Mouse (Mus musculus) gonadal fat pad, adult 2 months (tissue): ENCODE data around the gene Gm28035. TPM values are rescaled to one million over a fixed set of nuclear protein-coding genes. Genes with fewer than 3 reads are reported as not detected.

ENCODE experiments used
- DNase-seq: peaks from one replicate; pipeline ENCODE4 v3.0.0-alpha.2; 2012; ENCODE audit warnings: low read depth
- polyA plus RNA-seq: library from polyadenylated mRNA; depleted of rRNA; stranded (reverse); fragments of >200 nt; gene quantifications from 2 replicates; pipeline ENCODE4 v1.2.3, GENCODE M21; 2012

Gene Gm28035
- polyA plus RNA-seq, 1 experiment: 9.6 TPM

DNA sequence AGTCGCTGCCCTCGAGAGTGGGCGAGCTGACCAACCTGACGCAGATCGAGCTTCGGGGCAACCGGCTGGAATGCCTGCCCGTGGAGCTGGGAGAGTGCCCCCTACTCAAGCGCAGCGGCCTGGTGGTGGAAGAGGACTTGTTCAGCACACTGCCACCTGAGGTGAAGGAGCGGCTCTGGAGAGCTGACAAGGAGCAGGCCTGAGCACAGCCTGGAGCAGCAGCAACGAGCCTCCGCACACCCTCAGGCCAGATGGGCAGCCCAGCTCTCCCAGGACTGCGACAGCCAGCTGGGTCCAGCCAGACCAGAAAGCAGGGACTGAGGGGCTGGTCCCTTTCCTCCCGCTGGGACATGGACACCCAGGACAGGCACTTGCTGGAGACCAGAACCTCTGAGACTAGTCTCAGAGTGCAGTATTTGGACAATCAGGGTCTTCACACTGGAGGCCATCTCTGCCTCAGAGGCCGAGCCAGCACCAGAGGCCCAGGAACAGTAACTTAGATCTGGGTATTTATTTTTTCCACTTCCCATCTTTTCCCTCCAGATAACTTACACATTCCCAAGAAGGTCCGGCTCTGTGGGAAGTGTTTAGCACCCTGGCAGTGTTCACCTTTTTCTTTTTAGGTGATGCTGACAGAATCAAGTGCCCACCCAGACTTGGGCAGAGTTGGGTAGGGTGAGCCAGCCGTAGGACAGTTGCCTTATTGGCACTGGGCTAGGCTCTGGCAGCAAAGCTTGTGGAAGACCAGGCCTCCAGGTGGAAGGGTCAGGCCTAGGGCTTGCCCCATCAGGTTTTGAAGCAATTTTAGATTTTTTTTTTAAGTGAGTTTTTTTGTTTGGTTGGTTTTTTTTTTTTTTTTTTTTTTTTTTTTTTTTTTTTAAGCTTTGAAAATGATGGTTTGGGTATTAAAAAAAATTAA is 21.8 kb downstream of the Gm28035 start:
- no peak for DNase-seq

DNA sequence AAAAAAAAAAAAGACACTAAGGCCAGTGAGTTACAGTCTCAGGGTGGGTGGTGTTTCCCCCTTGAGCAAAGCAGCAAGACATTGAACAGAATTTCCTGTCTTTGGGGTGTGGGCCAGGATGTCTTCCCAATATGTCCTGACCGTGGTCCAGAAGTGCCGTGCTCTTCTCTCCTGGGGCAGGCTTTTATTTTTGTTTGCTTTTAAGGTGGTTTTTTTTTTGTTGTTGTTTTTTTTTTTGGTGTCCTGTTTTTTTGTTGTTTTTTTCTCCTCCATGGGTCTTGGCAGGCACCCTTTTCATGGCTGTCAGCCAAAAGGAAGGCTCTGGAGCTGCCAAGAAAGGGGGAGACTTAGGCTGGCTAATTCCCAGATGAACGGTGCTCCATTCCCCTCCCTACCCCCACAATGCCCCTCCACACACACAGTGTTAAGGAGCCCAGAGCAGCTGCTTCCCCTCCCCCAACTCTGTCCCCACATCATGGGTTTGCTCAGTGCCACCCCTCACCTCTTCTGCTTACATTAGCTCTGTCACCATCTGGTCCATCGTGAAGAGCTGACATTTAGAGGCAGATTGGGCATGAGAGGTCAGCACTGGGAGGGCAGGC is 22.6 kb downstream of the Gm28035 start:
- DNase-seq: no peak

DNA sequence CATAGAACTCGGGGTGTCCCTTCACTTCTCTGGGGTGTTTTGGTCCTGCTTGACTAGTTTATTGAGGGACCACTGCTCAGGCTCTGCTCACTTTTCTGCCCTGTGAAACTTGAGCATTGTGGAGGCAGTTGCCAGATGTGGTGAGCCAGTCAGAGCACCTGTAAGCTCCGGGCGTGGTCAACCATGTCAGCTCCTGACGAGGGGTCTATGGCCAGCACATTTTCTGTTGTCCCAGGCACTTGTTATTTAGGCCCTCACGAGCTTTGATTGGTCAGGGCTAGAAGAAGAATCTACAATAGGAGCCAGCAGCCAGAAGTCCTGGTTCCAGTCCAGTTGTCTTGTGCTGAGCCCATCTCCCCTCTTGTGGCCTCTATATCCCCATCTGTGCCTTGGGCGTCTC is 23.4 kb downstream of the Gm28035 start:
- DNase-seq: no peak

DNA sequence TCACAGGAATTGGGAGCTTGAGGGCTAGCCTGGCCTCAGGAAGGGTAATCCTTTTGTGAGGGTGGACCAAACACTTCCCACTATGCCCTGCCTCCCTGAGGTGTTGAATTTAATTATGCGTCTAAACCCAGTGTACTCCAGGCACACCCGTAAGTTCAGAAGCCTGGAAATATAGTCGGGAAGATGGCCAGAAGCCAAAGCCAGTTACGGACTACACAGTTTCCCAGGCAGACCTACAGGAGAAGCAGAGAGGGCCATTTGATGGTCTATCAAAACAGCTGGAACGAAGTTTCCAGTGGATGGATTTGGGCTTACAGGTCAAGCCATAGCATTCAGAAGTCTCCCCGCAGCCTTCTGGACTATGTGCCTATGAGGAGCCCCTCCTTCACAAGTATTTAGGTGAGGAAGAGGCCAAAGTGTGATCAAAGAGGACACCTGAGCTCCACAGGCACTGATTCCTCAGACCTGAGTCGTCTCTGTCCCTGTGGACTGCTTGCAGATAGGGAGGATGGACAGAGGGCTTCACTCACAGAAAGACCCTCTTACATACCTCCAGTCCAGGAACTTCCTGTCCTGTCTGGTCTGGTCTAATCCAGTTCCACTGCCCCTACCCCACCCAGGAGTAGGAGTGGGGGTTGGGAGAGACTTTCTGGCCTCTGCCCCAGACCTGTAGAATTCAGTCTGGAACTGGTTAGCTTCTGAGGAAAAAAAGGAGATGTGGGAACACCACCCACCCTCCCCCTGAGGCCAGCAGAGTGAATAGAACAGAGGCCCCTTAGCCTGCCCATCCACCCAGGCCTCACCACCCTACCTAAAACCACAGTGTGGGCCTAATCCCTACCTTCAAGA is 24.5 kb downstream of the Gm28035 start:
- no peak for DNase-seq

DNA sequence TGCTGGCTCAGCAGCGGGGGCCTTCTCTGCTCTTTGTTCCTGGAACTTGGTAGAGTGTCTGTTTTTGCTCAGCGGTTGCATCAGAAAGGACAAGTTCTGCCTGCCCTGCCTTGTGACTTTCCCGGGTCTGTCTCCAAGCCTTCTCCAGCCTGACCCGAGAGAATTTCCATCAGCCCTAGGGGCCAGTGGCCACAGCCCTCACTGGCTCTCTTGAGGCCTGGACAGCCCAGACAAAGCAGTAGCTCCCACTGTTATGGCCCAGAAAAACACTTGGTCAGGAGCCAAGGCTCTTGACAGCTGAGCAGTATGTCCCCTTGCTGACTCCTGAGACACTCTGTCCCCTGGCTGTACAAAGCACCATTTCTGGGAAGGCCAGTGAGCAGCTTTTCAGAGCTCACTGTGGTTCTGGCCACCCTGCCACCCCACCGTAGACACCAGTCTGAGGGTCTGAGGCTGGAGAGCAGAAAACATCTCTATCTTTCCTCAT is 25.4 kb downstream of the Gm28035 start, which contains the start of gene Phyhd1:
Gene Phyhd1 (plus strand): TSS at position 437 of the 487 bp plus-strand sequence.
- DNase-seq: no peak

DNA sequence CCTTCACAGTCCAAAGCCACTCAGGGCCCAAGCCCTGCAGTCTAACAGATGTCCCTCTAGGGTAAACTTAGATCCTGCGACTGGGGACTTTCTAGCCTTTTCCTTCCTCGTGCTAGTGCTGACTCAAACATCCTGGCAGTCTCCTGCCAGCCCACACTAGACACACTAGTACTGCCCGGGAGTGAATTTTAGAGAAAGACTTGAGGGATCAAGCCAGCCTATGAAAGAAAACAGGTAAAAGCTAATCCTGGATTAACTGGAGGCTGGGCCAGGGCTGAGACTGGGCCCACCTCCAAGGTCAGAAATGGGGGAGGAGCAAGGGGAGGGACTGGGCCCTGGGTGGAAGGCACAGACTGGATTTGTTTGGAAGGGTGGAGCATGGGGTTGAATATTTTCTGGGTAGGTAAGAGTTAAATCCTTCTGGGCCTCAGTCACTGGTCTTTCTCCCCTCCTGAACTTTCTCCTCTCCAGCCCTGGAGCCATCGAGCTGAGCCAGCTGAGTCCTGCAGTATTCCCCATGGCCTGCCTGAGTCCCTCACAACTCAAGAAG is 26.1 kb downstream of the Gm28035 start:
- DNase-seq: no peak

DNA sequence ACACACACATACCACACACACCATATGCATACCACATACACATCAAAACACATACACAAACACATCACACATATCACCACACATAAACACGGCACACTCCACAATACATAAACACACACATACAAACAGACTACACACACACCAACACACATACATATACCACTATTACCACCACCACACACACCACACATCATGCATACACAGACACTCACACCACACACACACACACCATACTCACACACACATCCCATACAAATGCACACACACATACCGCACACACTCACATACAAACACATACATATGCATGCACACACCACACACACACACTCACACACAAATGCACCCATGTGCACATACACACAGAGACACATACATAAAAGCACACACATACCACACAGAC is 27.1 kb downstream of the Gm28035 start:
- no peak for DNase-seq

DNA sequence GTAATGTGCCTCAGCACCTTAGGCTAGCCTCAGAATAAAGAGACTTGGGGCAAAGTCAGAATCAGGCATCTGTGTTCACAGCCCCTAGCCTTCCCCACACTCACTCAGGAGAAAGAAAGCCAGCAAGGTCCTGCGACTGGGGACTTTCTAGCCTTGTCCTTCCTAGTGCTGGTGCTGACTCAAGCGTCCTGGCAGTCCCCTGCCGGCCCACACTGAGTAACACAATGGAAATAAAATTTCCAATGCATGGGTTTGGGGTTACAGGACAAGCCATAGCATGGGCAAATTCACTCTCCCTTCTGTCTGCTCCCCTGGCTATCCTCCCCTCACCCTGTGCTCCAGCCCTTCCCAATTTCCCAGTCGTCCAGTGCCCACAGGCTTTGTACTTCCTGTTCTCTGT is 28.0 kb downstream of the Gm28035 start:
- DNase-seq: no peak

DNA sequence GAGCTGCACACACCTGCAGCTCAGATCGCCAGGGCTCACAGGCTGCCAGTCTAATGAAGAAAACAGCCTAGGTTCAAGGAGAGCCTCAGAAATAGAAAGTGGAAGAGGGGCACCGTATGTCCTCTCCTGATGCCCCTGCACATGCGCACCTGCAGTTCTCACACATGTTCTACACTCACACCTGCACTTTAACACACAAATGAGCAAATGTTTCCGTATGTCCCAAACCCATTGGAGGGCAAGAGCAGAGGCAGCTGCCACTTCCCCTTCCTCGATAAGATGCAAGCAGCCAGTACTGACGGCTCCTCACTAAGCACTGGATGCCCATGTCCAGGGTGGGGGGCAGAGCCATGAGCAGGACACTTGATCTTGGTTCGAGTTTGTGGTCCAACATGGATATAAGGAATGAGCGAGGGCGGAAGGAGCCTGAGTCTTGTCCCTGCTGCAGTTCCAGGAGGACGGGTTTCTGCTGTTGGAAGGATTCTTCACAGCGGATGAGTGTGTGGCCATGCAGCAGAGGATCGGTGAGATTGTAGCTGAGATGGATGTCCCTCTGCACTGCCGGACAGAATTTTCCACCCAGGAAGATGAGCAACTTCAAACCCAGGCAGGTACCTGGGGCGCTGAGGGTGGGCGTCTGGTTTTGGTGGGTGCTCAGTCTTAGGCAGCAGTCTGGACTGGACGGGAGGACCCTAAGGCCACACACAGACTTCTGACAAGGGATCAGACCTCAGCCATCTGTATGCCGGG is 29.0 kb downstream of the Gm28035 start:
- DNase-seq: no peak

DNA sequence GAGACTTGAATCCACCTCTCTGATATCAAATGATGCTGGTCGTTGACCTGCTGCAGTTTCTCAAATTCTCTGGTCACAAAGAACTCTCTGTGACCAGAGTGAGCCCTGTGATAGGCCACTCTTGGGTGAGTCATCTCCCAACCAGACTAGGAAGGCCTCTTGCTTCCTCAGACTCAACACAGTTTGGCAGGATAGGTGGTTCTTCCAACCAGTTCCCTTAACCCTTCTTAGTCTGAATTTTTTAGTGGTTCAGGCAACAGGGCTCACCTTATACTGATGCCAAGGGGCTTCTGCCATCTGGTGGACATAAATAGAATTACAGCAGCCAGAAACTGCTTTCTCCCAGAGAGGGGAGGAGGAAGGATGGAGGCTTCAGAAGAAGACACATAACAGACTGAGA is 29.8 kb downstream of the Gm28035 start:
- no peak for DNase-seq

DNA sequence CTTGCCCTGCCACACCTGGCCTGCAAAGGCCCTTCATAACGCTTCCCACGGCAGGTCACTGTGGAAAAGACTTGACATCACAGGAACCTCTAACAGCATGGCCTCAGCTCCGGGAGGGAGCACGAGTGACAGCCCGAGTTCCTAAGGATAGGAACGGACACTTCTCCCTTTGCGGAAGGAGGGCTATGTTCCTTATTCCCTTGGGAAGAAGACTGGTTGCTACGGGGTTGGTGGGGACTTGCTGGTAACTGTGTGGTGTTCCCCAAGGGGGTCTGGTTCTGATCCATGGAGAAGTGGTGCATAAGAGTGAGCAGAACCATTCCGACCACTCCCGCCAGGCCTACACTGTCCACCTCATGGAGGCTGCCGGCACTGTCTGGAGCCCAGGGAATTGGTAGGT is 40.4 kb downstream of the Gm28035 start, which contains the start of gene Gm28038:
Gene Gm28038 (plus strand): TSS at position 301 of the 400 bp plus-strand sequence.
- no peak for DNase-seq

DNA sequence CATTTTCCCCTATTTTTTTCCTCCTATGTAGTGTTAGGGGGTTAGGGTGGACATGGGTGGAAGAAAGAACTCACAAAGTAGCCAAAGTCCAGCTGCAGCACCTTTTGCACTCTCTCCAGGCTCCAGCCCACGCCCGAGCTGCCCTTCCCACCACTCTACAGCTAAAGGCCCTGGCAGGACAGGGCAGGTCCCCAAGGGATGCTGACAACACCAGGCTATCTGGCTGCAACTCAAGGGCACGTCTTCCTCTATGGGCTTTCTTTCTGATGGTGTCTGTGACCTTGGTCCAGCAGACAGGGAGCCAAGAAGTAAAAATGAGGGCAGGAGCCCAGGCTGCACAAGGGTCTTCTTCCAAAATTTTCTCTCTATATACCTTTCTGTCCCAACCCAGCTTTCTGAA is 41.3 kb downstream of the Gm28035 start:
- no peak for DNase-seq

DNA sequence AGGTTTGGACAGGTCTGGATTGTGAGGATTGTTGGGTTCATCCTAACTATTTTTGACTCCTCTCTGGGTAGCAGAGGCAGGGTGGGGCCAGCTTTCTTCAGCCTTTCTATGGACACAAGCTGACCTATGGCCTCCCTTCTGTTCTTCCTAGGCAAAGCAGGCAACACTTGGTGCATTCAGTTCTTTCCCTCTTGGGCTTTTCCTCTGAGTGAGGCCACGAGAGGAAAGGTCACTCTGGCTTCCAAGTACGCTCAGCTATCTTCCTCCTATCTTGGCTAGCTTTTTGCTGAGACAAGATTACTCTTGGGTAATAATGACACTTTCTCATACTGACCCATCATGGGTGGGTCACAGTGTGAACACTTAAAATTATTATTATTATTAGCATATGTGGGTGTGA is 42.8 kb downstream of the Gm28035 start:
- no peak for DNase-seq

DNA sequence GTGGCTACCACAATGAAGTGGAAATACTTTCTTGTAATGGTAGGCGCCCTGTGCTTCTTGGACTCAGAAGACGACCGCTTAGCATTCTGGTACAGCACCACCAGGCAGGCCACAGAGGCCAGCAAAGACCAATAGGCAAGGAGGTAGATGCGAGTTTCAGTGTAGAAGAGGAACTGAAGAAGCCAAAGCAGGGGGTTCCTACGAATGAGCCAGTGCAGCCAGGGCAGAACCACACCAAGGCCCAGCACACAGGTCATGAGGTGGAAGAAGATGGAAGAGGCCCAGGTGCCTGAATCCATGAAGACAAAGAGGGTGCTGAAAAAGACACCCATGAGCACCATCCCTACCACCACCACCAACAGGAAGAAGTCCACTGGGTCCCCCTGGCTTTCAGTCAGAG is 44.6 kb downstream of the Gm28035 start:
- DNase-seq: no peak

DNA sequence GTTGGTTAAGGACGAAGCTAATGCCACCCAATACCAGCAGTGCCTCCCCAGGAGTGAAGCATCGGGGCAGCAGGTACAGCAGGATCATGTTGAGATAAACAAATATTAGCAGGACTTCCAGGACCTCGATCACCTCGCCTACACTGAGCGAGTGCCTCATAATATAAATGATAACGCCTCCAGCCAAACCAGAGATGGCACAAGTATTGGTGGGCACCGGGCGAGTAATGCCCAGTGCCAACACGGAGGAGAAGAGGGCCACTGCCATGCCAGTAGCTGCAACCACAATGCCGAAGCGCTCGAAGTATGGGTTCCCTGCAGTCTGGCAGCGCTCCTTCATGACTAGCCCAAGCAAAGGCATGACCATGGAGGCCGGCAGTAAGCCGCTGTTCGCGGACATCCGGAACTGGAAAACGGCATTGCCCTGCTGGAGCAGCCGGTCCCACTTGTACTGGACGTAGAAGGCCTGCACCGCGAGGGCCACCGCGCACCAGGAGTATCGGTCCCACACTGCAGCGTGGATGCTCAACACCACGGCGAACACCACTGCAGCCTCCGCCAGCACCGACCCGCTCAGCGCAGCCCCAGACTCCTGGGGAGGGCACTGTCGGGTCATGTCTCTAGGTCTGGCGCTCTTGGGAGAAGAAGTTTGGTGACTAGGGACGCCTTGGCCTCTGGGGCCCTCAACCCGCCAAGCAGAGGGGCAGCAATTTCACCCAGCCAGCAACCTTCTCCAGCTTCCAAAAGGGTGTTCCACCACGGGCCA is 45.2 kb downstream of the Gm28035 start:
- DNase-seq: no peak

DNA sequence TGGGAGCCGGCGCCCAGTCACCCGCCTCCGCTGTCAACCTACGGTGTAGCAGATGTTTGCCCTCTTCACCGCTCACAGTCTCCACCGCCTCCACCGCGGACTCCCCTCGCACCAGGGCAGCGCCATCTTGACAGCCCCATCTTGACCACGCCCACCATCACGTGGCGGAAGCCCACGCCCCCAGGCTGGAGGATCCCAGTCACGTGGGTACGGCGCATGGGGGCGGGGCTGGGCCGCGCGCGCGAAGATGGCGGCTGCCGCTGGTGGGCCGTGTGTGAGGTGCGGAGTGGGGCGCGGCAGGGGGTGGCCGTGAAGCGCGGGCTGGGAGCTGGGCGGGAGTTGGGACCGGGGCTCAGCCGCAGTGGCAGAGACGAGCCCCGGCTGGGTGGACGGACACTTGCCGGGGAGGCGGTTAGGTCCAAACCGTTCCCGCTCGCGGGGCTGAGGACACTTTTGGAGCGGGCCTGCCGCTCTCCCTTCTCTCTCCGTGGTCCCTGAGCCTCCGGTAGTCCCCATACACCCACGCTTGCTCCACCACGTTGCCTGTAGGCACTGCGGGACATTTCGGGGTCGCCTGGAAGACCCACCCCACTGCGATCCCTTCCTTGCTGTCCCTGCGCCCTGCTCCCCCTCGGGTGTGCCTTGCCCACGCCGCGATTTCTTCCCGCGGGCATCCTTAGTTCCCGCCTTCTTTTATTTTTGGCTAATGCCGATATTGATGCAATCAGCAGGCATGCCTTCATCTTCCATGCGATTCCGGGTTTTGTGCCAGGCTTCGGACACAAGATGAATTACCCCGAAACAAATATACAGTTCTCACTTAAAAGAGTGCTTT is 46.0 kb downstream of the Gm28035 start, which contains the start of the genes Dolk and Nup188:
Gene Dolk (minus strand): TSS at position 143 of the 835 bp plus-strand sequence.
Gene Nup188 (plus strand): TSS at position 206 of the 835 bp plus-strand sequence.
- no peak for DNase-seq

DNA sequence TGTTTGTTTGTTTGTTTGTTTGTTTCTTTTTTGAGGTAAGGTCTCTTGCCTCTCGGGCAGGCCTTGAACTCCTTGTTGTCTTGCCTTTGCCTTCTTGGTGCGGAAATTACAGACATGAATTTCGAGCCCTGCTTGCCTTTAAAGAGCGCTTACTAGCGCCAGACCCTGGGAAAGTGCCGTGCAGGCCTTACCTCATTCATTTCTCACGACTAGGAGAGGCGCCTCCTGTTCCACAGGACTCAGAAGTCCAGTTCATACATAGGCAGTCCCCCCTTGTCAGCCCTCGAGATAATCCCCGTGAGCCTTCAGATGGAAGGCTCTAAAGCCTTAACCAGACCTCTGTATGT is 46.6 kb downstream of the Gm28035 start:
- no peak for DNase-seq

DNA sequence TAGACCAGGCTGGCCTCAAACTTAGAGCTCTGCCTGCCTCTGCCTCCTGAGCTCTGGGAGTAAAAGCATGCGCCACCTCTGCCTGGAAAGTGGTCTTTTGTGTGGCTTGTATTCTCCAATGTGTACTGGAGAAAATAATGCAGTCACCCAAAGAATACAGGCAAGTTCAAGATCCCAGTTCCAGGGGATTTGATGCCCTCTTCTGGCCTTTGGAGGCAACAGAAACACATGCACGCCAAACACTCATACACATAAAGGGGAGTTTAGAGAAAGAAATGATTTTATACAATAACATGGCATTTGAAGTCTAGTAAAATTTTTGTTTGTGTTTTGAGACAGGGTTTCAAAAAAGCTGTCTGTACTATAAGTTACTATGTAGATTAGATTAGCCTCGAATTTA is 59.2 kb downstream of the Gm28035 start:
- DNase-seq: no peak

DNA sequence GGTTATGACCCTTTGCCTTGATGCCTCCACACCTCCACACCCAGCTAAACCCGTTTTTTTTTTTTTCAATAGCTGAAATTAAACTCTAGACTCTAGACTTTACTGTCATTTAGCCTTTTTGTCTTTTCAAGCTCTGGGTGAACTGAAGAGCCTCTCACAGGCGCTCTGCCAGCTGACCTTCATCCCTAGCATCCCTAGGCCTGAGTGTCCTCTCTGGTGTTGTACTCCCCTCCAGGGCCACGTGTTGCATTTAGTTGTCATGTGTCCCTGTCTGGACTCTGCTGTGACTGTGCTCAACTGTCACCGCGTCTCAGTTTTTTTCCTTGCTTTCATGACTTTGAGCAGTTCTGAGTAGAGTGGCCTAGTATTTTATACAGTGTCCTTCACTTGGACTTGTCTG is 59.6 kb downstream of the Gm28035 start:
- DNase-seq: no peak
